Mouse (Mus musculus) urinary bladder, postnatal 4 days (tissue): ENCODE measurements at regions not wholly inside any gene's neighbourhood (a gene's known extent, or its start where the extent isn't known, plus 50 kb on each side); places are given as distances from the start of the nearest gene placed in this dataset.
"Not testable (repeated sequence)": the region's sequence is repeated elsewhere in the genome, so short reads cannot be mapped to it uniquely, and the experiment has no call there.

ENCODE experiments used
- DNase-seq, 2 experiments: peaks; one replicate each; pipeline ENCODE4 v3.0.0; 2021 to 2022; ENCODE audit warnings: low spot score in 2 of 2

GRCm38 (mm10) chr13:103620958-103621357, 153.4 kb downstream of the Srek1 start:
- not testable (repeated sequence) for DNase-seq

DNA sequence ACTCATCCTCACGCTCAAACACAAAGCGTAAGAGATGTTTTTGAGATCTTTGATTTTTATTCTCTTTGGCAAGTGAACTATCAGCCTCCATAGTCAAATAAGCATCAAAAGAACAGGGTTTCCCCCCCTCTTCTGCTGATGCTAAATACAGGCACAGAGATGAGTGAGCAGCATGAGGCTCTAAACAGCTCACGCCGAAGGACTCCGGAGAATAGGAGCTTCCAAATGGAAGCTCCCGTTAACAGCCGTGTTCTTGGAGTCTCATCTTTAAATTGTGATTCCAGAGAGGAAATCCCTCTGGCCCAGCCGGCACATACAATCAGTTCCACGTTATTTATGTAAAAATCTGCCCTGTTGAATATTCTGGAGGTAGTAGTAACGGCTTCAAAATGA, 161.1 kb downstream of the Srek1 start:
- DNase-seq: no peak

DNA sequence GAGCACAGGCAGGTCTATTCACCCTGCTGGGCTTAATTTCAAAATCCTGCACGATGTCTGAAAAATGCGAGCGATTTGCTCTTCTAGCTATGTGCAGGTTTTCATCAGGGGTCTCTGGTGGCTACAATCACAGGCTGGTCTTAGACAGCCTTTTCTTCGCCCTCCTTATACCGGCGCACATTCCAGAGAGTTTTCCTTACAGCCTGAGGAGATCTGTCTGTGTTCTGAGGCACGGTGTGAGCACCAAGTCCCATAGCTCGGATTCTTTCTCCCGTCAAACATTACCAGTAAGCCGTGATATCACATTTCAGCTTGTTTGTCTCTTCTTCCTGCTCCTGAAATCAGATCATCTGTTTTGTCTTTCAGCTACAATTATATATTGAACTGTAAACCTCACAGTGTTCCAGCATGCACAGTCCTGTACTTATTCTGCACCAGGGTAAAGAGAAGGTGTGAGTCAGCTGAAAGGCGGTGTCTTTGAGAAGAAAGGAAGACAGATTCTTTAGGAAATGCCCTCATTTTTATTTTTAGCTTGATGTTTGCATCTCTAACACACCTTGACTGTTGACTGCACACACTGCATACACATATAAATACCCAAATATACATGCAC, 161.6 kb downstream of the Srek1 start:
- no peak for DNase-seq

- no peak for DNase-seq
Measured at GRCm38 (mm10) chr13:103602302-103602701, 172.1 kb downstream of the Srek1 start.

- DNase-seq: no peak
Measured at GRCm38 (mm10) chr13:103592371-103592770, 182.0 kb downstream of the Srek1 start.

DNA sequence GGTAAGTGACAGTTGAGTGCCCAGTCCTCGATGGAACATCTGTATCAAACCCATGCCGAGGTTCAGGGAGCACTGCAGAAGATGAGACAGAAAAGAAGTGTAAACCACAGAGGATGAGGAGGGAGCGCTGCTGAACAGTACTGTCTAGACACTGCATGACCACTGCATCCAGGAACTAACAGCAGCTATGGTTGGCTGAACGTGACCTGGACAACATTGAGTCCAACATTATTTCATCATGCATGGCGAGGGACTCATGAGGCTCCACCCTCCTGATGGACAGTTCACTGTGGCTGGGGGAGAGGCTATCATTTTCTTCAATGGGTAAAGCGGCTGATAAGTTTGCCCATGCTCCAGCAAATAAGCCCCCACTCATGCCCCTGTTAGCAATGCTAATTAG, 182.5 kb downstream of the Srek1 start:
- DNase-seq: no peak

- not testable (repeated sequence) for DNase-seq
Measured at GRCm38 (mm10) chr13:103591381-103591780, 183.0 kb downstream of the Srek1 start.

- no peak for DNase-seq
Measured at GRCm38 (mm10) chr13:103589646-103590045, 184.8 kb downstream of the Srek1 start.

DNA sequence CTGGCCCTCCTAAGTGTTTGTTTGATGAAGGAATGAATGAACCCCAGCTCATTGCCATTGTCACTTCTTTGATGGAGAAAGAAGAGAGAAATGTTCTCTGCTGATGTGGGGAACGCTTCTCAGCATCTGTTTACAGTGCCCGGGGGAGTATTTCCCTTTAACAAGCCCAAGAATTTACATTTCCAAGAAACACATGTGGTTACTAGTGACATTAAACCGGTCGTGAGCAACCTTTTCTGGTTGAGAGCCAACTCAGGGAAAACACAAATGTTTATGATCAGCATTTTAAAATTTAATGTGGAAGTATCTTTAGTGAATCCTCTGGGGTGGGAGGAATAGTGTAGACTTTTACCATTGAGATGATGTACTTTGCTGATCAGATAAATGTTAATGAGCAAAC, 197.6 kb downstream of the Srek1 start:
- DNase-seq: no peak

DNA sequence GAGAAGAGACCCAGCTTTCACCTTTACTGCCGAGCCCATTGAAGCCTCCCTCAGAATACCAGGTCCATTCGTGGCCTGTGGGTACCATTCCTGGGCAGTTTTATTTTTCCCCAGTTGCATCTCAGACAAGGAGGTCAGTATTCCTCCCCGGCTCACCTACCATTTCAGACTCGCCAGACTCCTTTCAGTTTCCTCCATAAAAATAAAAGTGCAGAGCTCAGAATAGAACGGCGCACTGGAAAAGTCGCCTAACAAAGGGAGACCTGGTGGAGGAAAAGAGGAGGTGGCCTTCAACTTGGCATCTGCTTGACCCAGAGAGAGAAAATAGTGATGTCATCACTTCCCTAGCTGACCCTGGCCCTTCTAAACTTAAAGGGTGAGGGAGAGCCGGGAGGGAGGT, 209.7 kb downstream of the Srek1 start:
- no peak for DNase-seq

DNA sequence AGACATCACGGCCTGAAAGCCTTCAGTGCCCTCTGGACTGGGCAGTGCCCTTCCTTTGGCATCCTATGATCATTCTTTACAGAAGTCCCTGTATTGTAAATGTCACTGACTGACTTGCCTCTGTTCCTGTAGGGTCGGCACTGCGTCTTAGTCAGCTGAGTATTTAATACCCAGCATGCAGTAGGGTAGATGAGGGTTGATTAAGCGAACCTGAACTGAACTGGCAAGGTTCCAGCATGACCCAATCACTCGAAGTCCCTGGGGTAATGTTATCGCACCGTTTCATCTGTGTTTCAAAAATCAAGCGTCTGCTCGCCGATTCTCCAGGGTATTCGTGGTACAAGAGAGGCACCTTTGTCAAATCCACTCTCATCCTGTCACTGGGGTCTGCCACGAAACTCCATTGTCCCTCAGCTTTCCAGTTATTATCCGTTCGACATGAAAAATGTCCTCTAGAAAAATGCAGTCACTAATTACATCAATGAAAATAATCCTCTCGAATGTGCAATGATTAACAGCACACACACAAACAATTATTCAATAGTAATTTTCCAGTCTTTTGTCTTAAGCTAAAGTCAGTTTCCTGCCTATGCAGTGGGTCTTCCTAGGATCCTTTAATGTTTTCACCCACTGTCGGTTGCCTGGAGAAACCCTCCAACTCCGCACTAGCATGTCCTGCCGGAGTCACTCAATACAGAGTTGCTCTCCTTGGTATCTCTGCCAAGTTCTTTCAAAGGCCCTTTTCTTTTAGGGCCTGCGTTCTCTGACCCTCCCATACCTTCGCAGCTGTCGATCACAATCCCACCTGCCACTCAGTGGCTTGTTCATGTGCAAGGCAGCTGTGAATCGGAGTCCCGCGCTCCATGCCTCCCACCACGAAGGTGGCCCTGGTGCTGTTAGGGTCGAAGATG, 212.4 kb downstream of the Srek1 start:
- DNase-seq: no peak

DNA sequence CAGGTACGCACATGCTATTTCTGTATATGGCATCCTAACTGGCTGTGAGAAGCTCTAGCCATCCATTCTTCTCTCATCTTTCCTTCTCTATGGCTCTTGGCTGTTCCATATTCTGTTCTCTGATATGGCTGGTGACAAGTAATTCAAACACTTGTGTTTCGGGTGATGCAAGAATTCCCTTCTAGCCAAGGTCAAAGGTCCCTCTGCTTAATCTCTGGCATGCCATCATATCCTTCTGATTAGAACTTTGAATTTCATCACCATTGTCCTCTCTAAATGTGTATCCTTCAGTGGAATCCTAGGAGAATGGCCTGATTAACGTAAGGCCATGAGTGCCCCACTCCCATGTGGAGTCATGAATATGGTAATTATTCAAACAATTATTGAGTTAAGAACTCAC, 215.5 kb downstream of the Srek1 start:
- DNase-seq: no peak

GRCm38 (mm10) chr13:103539577-103539976, 205.3 kb upstream of the Mast4 start:
- no peak for DNase-seq

DNA sequence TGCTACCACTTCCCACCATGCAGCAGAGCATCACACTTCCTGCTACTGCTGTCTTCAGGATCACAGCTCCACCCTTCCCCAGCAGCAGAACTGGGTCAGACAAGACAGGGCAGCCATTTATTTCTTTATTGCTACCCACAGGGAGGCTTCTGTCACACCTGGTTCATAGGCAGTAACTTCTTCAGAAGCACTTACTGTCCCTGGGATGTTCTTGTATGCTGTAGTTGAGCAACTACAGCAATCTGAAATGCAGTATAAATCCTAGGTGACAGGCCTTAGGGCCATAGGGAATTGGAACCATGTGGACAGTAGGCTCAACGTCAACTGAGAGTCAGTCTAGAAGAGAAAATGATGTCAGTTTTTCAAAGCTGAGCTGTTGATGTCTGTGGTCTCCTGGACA, 179.5 kb upstream of the Mast4 start:
- no peak for DNase-seq

- no peak for DNase-seq
Measured at GRCm38 (mm10) chr13:103512476-103512875, 178.2 kb upstream of the Mast4 start.

GRCm38 (mm10) chr13:103504987-103505386, 170.7 kb upstream of the Mast4 start:
- no peak for DNase-seq

DNA sequence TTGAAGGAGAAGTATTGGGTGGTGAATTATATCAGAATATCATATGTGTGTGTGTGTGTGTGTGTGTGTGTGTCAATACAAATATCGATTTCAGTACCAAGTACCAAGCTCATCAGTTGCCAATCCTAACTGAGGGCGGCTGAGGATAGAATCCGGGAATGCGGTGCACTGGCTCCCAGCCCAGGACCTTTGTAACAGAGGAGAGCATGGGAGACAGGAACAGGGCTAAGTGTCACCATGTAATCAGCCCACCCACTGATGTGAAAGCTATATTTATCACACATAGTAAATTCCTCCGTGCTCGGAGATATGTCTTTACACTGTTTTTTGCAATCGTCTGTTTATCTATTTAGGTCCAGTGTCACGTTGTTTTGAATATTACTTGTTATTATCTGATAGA, 165.1 kb upstream of the Mast4 start:
- DNase-seq: no peak

GRCm38 (mm10) chr13:103494371-103494770, 160.1 kb upstream of the Mast4 start:
- no peak for DNase-seq

DNA sequence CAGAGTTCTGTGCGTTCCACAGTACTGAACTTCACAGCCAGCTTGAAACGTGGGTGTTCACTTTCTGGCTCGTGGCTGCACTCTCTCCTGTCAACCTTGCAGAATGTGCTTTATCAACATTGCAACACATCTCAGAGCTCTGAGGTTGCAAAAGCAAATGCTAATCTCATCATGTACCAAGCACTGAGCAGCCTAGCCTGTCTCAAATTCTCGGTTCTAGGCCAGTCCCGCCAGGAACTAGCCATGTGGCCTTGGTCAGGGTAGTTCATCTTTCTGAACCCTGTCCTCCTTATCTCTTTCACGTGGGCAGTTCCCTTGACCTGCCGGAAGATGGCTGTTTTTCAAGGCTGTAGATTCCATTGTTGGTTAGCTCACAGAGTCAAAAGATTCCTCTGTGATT, 159.3 kb upstream of the Mast4 start:
- no peak for DNase-seq

- no peak for DNase-seq
Measured at GRCm38 (mm10) chr13:103490049-103490448, 155.8 kb upstream of the Mast4 start.

GRCm38 (mm10) chr13:103484092-103484491, 149.8 kb upstream of the Mast4 start:
- DNase-seq: no peak

DNA sequence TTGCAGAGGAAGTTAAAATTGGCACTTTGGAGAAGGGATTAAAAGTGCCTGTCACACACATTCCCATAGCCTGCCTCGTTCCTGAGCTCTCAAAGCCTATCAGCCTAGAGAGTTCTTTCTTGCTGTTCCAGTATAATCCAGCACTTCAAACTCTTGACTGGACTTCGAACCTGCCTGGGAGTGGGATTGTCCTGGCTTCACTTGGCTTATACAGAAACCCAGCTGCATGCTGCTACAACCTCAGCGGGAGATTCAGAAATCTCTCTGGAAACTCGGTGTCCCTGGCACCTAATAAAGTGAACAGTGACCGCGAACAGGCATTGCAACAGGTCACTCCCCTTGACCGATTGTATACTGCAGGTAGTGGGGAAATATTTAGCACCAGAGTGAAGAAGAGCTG, 149.1 kb upstream of the Mast4 start:
- DNase-seq: no peak

DNA sequence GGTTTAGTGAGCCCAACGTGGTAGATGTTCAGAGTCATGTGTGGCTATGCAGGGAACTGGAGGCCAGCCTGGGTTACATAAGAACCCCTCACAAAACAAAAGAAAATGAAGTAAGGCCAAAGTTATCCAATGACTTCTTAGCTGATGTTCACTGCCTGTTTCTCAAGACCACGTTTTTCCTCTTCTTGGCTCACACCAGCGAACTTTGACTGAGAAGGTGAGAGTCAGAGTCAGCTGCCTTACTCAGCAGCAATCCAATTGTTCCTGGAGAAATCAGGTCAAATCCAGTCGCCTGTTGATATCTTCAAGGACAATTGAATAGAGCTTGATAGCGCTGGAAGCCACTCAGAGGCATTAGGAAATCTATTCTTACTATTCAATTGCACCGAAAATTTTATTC, 142.0 kb upstream of the Mast4 start:
- DNase-seq: no peak
